Mouse (Mus musculus): ENCODE results near the gene Gm3604. TPM values are rescaled to one million over a fixed set of nuclear protein-coding genes. Genes with fewer than 3 reads are reported as not detected.

Gene Gm3604
- not detected for total RNA-seq (2023)

DNA sequence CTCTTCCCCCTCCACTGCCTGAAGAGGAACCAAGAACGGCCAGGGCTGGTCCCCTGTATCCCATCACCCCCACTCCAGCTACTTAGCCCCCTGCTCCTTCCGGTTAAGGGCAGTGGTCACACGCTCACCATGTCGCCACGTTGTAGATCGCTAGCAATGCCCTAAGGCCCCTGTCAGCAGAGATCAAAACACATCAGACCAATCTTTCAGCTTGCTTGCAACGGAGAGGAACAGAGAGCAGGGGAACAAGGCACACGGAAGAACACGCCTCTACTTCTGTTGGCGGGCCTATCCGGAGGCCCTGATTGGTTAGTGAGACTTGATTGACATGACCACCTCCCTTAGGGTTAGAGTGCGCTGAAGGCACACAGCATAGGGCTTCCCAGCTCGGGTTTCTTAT, at the start of gene Gm3604:
TSS of gene Gm3604 (minus strand) at position 226 of the 400 bp plus-strand sequence.

Other genes starting within 250 kb of the Gm3604 start
- 8.9 TPM for gene Gm49359, start 83.7 kb upstream of the Gm3604 start, total RNA-seq (2023)
- not detected for gene Zfp935, start 175.3 kb upstream of the Gm3604 start, total RNA-seq (2023)
- 17.5 TPM for gene Zfp934, start 188.0 kb upstream of the Gm3604 start, total RNA-seq (2023)
- 1.3 TPM for gene 6720489N17Rik, start 241.0 kb upstream of the Gm3604 start, total RNA-seq (2023)